ENCODE assay signal across 19 mouse cellular contexts in the genomic region with DNA sequence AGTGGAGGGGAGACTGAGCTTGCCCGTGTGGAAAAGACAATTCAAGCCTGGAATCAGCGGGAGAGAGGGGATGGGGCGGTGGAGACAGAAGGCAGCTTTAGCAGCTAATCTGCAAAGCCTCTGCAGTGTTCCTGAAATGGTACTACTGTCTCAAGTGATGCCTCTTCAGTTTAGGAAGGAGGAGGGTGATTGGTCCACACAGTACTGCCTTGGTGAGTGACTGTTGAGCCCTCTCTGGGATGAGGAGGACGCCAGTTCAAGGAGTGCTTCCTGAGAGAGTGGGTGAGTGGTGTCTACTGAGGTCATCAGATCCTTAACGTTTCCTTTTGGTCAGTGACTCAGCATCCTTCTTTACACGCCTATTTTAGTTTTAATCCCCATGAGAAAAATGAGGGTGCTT. TPM values are rescaled to one million over a fixed set of nuclear protein-coding genes. Genes with fewer than 3 reads are reported as not detected.
"Had no signal": no experiment of that assay in that cellular context is flagged by ENCODE, and none has a peak within 500 bp of the region (broad histone marks: within the 10 kb centered on the region; RNA-seq: fewer than 3 reads in every experiment).

No protein-coding gene starts in this region.

- H3K36me3 ChIP-seq: midbrain, embryonic 10.5 days; midbrain, embryonic 12.5 days; neural tube, embryonic 12.5 days had no signal

- H3K27me3 ChIP-seq: midbrain, embryonic 12.5 days; neural tube, embryonic 12.5 days had no signal

- DNase-seq: lung, adult 18-20 months; lung, embryonic 14.5 days; lung, postnatal 10 days; lung, postnatal 4 days; midbrain, embryonic 14.5 days; retina, postnatal 1 day; right cerebral cortex, adult 18-20 months; right cerebral cortex, postnatal 25 days; right cerebral cortex, postnatal 4 days; spleen, adult 18-20 months; thymus, adult 18-20 months; thymus, postnatal 14 days; thymus, postnatal 36 days had no signal

- H3K4me1 ChIP-seq: midbrain, embryonic 10.5 days; midbrain, embryonic 12.5 days; neural tube, embryonic 12.5 days had no signal

- H3K9me3 ChIP-seq: midbrain, embryonic 12.5 days had no signal

- ATAC-seq: midbrain, embryonic 16.5 days had no signal

- H3K4me2 ChIP-seq: lung, embryonic 14.5 days; midbrain, embryonic 12.5 days; neural tube, embryonic 12.5 days had no signal

- H3K4me3 ChIP-seq: midbrain, embryonic 10.5 days; midbrain, embryonic 12.5 days; neural tube, embryonic 12.5 days had no signal

RNA-seq across cellular contexts. Expression of a gene that starts 47.4 kb away (rescaled TPM):
- total RNA-seq: megakaryocyte-erythroid progenitor cell, adult 5-6 weeks had no signal
- polyA plus RNA-seq: small intestine, adult 2 months had no signal
